Mouse (Mus musculus): ENCODE measurements at regions not wholly inside any gene's neighbourhood (a gene's known extent, or its start where the extent isn't known, plus 50 kb on each side); places are given as distances from the start of the nearest gene placed in this dataset.

- TF ChIP-seq POLR2A (IDR thresholded peaks at IDR 0.05; ENCODE audit: low read depth, low read length) (no peak), CTCF (conservative IDR thresholded peaks at IDR 0.05; ENCODE audit: insufficient read depth, insufficient read length, low read depth, low read length) (no peak)
Observed at GRCm38 (mm10) chr5:120025212-120025611, 91.1 kb upstream of the Rbm19 start.
